8 mouse cellular contexts compared by ENCODE assay signal in genomic region chr19:41339020-41339836, GRCm38 (mm10). TPM values are rescaled to one million over a fixed set of nuclear protein-coding genes. Genes with fewer than 3 reads are reported as not detected.
DNase-seq lines count a peak whose midpoint lies in the region; ATAC-seq lines count a peak whose summit lies in the region.

No protein-coding gene starts in this region.

- DNase-seq in layer of hippocampus, adult 11-12 months (ENCODE audit: low spot score) = peak; percentile 49
- DNase-seq in layer of hippocampus, postnatal 25 days (ENCODE audit: extremely low spot score in 1 of 2, low spot score in 1 of 2) = no peak
- DNase-seq in induced T-regulatory cell, adult 2 months (ENCODE audit: low read depth) = peak; percentile 75
- peak; percentile 90 for DNase-seq in natural killer cell, adult 2 months (ENCODE audit: low spot score in 2 of 2)
- no peak for DNase-seq in MN1 (ENCODE audit: low spot score)
- no peak for DNase-seq in retina, postnatal 1 day
- no peak for DNase-seq in testis, postnatal 14 days (ENCODE audit: low spot score)

- ATAC-seq in activated CD4-positive, CD25-positive, alpha-beta regulatory T cell, adult 4 months = peak; percentile 79

RNA-seq across cellular contexts. Expression of gene Pik3ap1, which starts 45.7 kb away (rescaled TPM):
- 1 to 10 TPM; 2.2 to 2.7 TPM for total RNA-seq in layer of hippocampus, postnatal 25 days (2021)
- polyA plus RNA-seq in activated CD4-positive, CD25-positive, alpha-beta regulatory T cell, adult 4 months (2017; shearing (Covaris generic)) = 1 to 10 TPM; 1.6 to 2.7 TPM

Comparison
In these comparisons a context has a peak if more than half of its experiments do, and no peak if none do; other contexts are left out.
1. DNase-seq: peak in layer of hippocampus, adult 11-12 months (single experiment), induced T-regulatory cell, adult 2 months (single experiment) and natural killer cell, adult 2 months (2 of 2); none in layer of hippocampus, postnatal 25 days (0 of 2), MN1 (single experiment), retina, postnatal 1 day (single experiment) and testis, postnatal 14 days (single experiment).